In the genomic region with DNA sequence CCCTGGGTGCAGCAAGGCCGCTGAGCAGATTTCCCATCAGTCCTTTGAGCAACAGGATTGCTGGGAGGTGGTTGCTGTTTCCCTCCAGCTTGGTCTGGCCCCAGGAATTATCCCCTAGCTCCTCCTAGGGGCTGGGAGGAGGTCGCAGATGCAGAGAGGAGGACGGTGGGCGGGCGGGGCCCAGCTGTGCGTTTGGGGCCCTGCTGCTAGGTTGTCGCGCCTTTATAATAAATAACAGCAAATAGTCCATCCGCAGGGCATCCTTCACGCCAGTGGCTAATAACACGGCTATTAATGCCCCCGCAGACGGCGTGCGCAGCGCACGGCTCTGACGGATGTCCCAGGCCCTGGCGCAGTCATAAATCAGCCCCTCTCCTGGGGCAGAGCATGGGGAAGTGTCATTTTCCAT, we compare ENCODE assay signal across 8 mouse cellular contexts. TPM values are rescaled to one million over a fixed set of nuclear protein-coding genes. Genes with fewer than 3 reads are reported as not detected.
A peak's percentile ranks its signal among the peaks of the same experiment; 100 is the strongest.
DNase-seq lines count a peak whose midpoint lies in the region; ATAC-seq and TF ChIP-seq lines count a peak whose summit lies in the region.

No protein-coding gene starts in this region.

- whole genome bisulfite sequencing in embryonic facial prominence, embryonic 12.5 days: 11% methylated on average over 19 of the region's 19 CpGs
- WGBS in heart, postnatal 0 days: 47% methylated on average over 19 of the region's 19 CpGs
- WGBS in liver, embryonic 14.5 days (ENCODE audit: insufficient replicate concordance): 44% methylated on average over 19 of the region's 19 CpGs
- WGBS in stomach, embryonic 15.5 days: 14% methylated on average over 19 of the region's 19 CpGs

- peak; percentile 42 for TF ChIP-seq CTCF in heart, postnatal 0 days (IDR thresholded peaks at IDR 0.05; ENCODE audit: low read depth)
- TF ChIP-seq CTCF in liver, embryonic 14.5 days (IDR thresholded peaks at IDR 0.05; ENCODE audit: low read depth): 0 out of 2 replicates have a peak, but pooled peaks have one; percentile 11

- TF ChIP-seq EP300 in heart, postnatal 0 days (IDR thresholded peaks at IDR 0.05; ENCODE audit: low read depth): no peak
- no peak for TF ChIP-seq EP300 in liver, embryonic 14.5 days (IDR thresholded peaks at IDR 0.05; ENCODE audit: low read depth)

- 0 out of 2 replicates have a peak, but pooled peaks cover 6% of the 10 kb centered on the region for H3K27me3 ChIP-seq in embryonic facial prominence, embryonic 12.5 days
- H3K27me3 ChIP-seq in heart, postnatal 0 days (ENCODE audit: control insufficient read depth, insufficient read depth, low read length): no peaks in the 10 kb centered on the region
- no peaks in the 10 kb centered on the region for H3K27me3 ChIP-seq in liver, embryonic 14.5 days (ENCODE audit: control insufficient read depth, insufficient read depth, low read length)
- H3K27me3 ChIP-seq in stomach, embryonic 15.5 days (replicated peaks): no peaks in the 10 kb centered on the region

- peak overlapping the region; percentile 36 for H3K9ac ChIP-seq in embryonic facial prominence, embryonic 12.5 days
- H3K9ac ChIP-seq in heart, postnatal 0 days (replicated peaks; ENCODE audit: low read depth, low read length): no peak overlapping the region
- H3K9ac ChIP-seq in liver, embryonic 14.5 days (replicated peaks): no peak overlapping the region
- no peak overlapping the region for H3K9ac ChIP-seq in stomach, embryonic 15.5 days

- H3K4me3 ChIP-seq in embryonic facial prominence, embryonic 12.5 days: 0 out of 2 replicates have a peak overlapping the region, but pooled peaks have one; percentile 0
- H3K4me3 ChIP-seq in heart, postnatal 0 days (ENCODE audit: low read depth, low read length): no peak overlapping the region
- no peak overlapping the region for H3K4me3 ChIP-seq in liver, embryonic 14.5 days (ENCODE audit: insufficient read depth in 1 of 2, low read depth in 2 of 2, low read length in 2 of 2)
- 0 out of 2 replicates have a peak overlapping the region, but pooled peaks have one; percentile 5 for H3K4me3 ChIP-seq in stomach, embryonic 15.5 days (replicated peaks)

- ATAC-seq in embryonic facial prominence, embryonic 12.5 days (ENCODE audit: insufficient number of reproducible peaks, insufficient read depth, low FRiP score, low TSS enrichment): peak; percentile 37; the same call in 1 of the 2 replicates
- peak; percentile 57; the same call in 1 of the 2 replicates for ATAC-seq in heart, postnatal 0 days (ENCODE audit: insufficient read depth, low read depth)
- ATAC-seq in liver, embryonic 14.5 days (ENCODE audit: insufficient read depth): no peak
- peak; percentile 43; the same call in 1 of the 2 replicates for ATAC-seq in stomach, embryonic 15.5 days (ENCODE audit: insufficient read depth, low FRiP score, low read depth)

- no peaks in the 10 kb centered on the region for H3K9me3 ChIP-seq in embryonic facial prominence, embryonic 12.5 days
- no peaks in the 10 kb centered on the region for H3K9me3 ChIP-seq in heart, postnatal 0 days (replicated peaks; ENCODE audit: control insufficient read depth, low read length)
- no peaks in the 10 kb centered on the region for H3K9me3 ChIP-seq in liver, embryonic 14.5 days (ENCODE audit: control insufficient read depth, low read length)
- H3K9me3 ChIP-seq in stomach, embryonic 15.5 days: no peaks in the 10 kb centered on the region

- DNase-seq in MN1 (ENCODE audit: low spot score): peak; percentile 58
- peak; percentile 44 for DNase-seq in heart, postnatal 0 days (ENCODE audit: low spot score)
- no peak for DNase-seq in liver, embryonic 14.5 days (ENCODE audit: low read depth in 3 of 3, low spot score in 3 of 3)
- no peak for DNase-seq in spleen, postnatal 36 days (ENCODE audit: low spot score in 2 of 2)
- no peak for DNase-seq in adrenal gland, postnatal 25 days
- DNase-seq in cerebellum, postnatal 25 days: no peak

- H3K36me3 ChIP-seq in embryonic facial prominence, embryonic 12.5 days: no peaks in the 10 kb centered on the region
- H3K36me3 ChIP-seq in heart, postnatal 0 days (replicated peaks; ENCODE audit: control insufficient read depth, insufficient read depth, low read length): no peaks in the 10 kb centered on the region
- no peaks in the 10 kb centered on the region for H3K36me3 ChIP-seq in liver, embryonic 14.5 days (replicated peaks; ENCODE audit: control insufficient read depth, insufficient read depth, low read depth)
- no peaks in the 10 kb centered on the region for H3K36me3 ChIP-seq in stomach, embryonic 15.5 days

- H3K4me1 ChIP-seq in embryonic facial prominence, embryonic 12.5 days: peaks cover 29% of the 10 kb centered on the region
- H3K4me1 ChIP-seq in heart, postnatal 0 days (ENCODE audit: control insufficient read depth, insufficient read depth): peaks cover 12% of the 10 kb centered on the region
- no peaks in the 10 kb centered on the region for H3K4me1 ChIP-seq in liver, embryonic 14.5 days (replicated peaks; ENCODE audit: control insufficient read depth in 2 of 2, insufficient read depth in 2 of 2, low read length in 1 of 2)
- H3K4me1 ChIP-seq in stomach, embryonic 15.5 days: peaks cover 20% of the 10 kb centered on the region

- peak overlapping the region; percentile 37 for H3K4me2 ChIP-seq in embryonic facial prominence, embryonic 12.5 days (replicated peaks)
- no peak overlapping the region for H3K4me2 ChIP-seq in heart, postnatal 0 days (ENCODE audit: low read depth, low read length)
- H3K4me2 ChIP-seq in liver, embryonic 14.5 days (ENCODE audit: low read depth): no peak overlapping the region
- H3K4me2 ChIP-seq in stomach, embryonic 15.5 days: peak overlapping the region; percentile 46

- peak overlapping the region; percentile 72 for H3K27ac ChIP-seq in embryonic facial prominence, embryonic 12.5 days
- H3K27ac ChIP-seq in heart, postnatal 0 days (ENCODE audit: low read depth): 0 out of 2 replicates have a peak overlapping the region, but pooled peaks have one; percentile 17
- no peak overlapping the region for H3K27ac ChIP-seq in liver, embryonic 14.5 days
- H3K27ac ChIP-seq in stomach, embryonic 15.5 days: peak overlapping the region; percentile 45; the same call in 1 of the 2 replicates

RNA-seq across cellular contexts. Expression of a gene that starts 1.5 kb away (rescaled TPM):
- polyA plus RNA-seq in embryonic facial prominence, embryonic 12.5 days (2016; fragmentation: Nextera tagmentation; extraction: Ambion mirVana): 6.6 and 6.8 TPM in 2 replicates
- 0.23 and 0.89 TPM in 2 replicates for total RNA-seq in heart, postnatal 0 days (2014; rRNA removed; ENCODE audit: low replicate concordance)
- 1.0 TPM in 2 replicates for polyA plus RNA-seq in heart, postnatal 0 days (2015; fragmentation: Nextera tagmentation; extraction: Ambion mirVana)
- polyA plus RNA-seq in liver, embryonic 14.5 days (2012; rRNA removed): 0.01 and 0.02 TPM in 2 replicates
- 0.08 and 0.09 TPM in 2 replicates for polyA plus RNA-seq in liver, embryonic 14.5 days (2014; fragmentation: Nextera tagmentation; extraction: Ambion mirVana)
- polyA plus RNA-seq in stomach, embryonic 15.5 days (2015; fragmentation: Nextera tagmentation; extraction: Ambion mirVana): 3.5 and 4.2 TPM in 2 replicates
- total RNA-seq in adrenal gland, postnatal 25 days (2021): 1.6 and 2.0 TPM in 2 replicates

RNA-seq across cellular contexts. Expression of a gene that starts 47.4 kb away (rescaled TPM):
- polyA plus RNA-seq in embryonic facial prominence, embryonic 12.5 days (2016; fragmentation: Nextera tagmentation; extraction: Ambion mirVana): 11.3 and 12.2 TPM in 2 replicates
- 122 and 170 TPM in 2 replicates for total RNA-seq in heart, postnatal 0 days (2014; rRNA removed; ENCODE audit: low replicate concordance)
- polyA plus RNA-seq in heart, postnatal 0 days (2015; fragmentation: Nextera tagmentation; extraction: Ambion mirVana): 112 and 113 TPM in 2 replicates
- polyA plus RNA-seq in liver, embryonic 14.5 days (2012; rRNA removed): 4.5 TPM in 2 replicates
- polyA plus RNA-seq in liver, embryonic 14.5 days (2014; fragmentation: Nextera tagmentation; extraction: Ambion mirVana): 3.7 and 5.1 TPM in 2 replicates
- polyA plus RNA-seq in stomach, embryonic 15.5 days (2015; fragmentation: Nextera tagmentation; extraction: Ambion mirVana): 11.7 and 13.3 TPM in 2 replicates
- 42.7 and 52.1 TPM in 2 replicates for total RNA-seq in adrenal gland, postnatal 25 days (2021)

Comparison
In these comparisons a context has a peak if more than half of its experiments do, and no peak if none do; other contexts are left out.
1. DNase-seq: peak in MN1 (single experiment) and heart, postnatal 0 days (single experiment); none in liver, embryonic 14.5 days (0 of 3), spleen, postnatal 36 days (0 of 2), adrenal gland, postnatal 25 days (single experiment) and cerebellum, postnatal 25 days (0 of 2).
2. H3K4me2 ChIP-seq: peak in embryonic facial prominence, embryonic 12.5 days (single experiment) and stomach, embryonic 15.5 days (single experiment); none in heart, postnatal 0 days (single experiment) and liver, embryonic 14.5 days (single experiment).
3. H3K4me3 ChIP-seq: peak in embryonic facial prominence, embryonic 12.5 days (single experiment) and stomach, embryonic 15.5 days (single experiment); none in heart, postnatal 0 days (single experiment) and liver, embryonic 14.5 days (0 of 2).